Mouse (Mus musculus) spleen, adult 2 months (tissue): ENCODE measurements around the gene Tbc1d10b.

Source experiments
- CTCF ChIP-seq: fragments of 200-500 bp; IDR thresholded peaks from 2 replicates; pipeline ENCODE4 v1.5.1; 2011; ENCODE audit warnings: mild to moderate bottlenecking, inconsistent platforms; ENCODE audit not compliant: insufficient read depth, insufficient read length, insufficient replicate concordance; ENCODE audit errors: extremely low read depth
- POLR2A ChIP-seq: fragments of 200-500 bp; IDR thresholded peaks from 2 replicates; pipeline ENCODE4 v1.6.1; 2011; ENCODE audit warnings: low read depth, low read length, inconsistent platforms

- TF ChIP-seq CTCF: no peak
- TF ChIP-seq POLR2A: peak; percentile 18
These were observed 45.8 kb upstream of the Tbc1d10b start for GRCm38 (mm10) chr7:127253821-127254769.
